Mouse (Mus musculus): ENCODE data around the gene Gp1ba. TPM values are rescaled to one million over a fixed set of nuclear protein-coding genes. Genes with fewer than 3 reads are reported as not detected.

The Gp1ba gene
- polyA plus RNA-seq, 1 experiment from 2014 or later: 1.6 TPM

DNA sequence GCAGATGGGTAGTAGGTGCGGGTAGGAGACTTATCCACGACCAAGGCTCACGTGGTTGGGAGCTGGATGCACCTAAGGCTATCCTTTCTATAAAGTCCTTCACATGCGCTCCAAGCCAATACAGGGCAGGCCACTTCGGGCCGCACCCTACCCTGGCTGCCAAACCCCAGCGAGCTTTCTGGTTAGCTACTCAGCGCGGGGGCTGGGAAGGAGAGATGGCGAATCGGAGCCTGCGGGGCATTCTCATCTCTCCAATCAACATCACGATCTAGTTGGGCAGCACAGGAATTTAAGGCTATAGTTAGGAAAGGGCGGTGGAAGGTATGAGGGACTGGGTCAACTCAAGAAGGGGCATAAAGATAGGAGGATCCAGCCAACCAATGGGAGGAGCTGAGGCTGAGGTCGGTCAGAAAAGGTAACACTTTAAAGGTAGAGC is 29.4 kb downstream of the Gp1ba start:
- Histone ChIP-seq H3K4me1 (ENCODE audit: control insufficient read depth, insufficient read depth, low read length) (peaks cover 8% of the 10 kb centered on the region; the same call in 1 of the 2 replicates), H3K27ac (ENCODE audit: low read depth, low read length) (peak overlapping the region; percentile 93), H3K4me2 (ENCODE audit: low read depth) (peak overlapping the region; percentile 79), H3K4me3 (ENCODE audit: low read depth, low read length) (peak overlapping the region; percentile 60), H3K27me3 (ENCODE audit: control insufficient read depth, insufficient read depth, low read length) (no peaks in the 10 kb centered on the region), H3K9ac (ENCODE audit: low read length) (peak overlapping the region; percentile 49), H3K9me3 (ENCODE audit: control insufficient read depth, low read length) (no peaks in the 10 kb centered on the region), H3K36me3 (ENCODE audit: control insufficient read depth, insufficient read depth, low read length) (peaks cover 8% of the 10 kb centered on the region; the same call in 1 of the 2 replicates)
- DNase-seq (ENCODE audit: low spot score) (no peak), ATAC-seq (ENCODE audit: insufficient read depth, low FRiP score, low TSS enrichment) (peak; percentile 40)
- under 1% methylated on average over 15 of the region's 15 CpGs for WGBS

DNA sequence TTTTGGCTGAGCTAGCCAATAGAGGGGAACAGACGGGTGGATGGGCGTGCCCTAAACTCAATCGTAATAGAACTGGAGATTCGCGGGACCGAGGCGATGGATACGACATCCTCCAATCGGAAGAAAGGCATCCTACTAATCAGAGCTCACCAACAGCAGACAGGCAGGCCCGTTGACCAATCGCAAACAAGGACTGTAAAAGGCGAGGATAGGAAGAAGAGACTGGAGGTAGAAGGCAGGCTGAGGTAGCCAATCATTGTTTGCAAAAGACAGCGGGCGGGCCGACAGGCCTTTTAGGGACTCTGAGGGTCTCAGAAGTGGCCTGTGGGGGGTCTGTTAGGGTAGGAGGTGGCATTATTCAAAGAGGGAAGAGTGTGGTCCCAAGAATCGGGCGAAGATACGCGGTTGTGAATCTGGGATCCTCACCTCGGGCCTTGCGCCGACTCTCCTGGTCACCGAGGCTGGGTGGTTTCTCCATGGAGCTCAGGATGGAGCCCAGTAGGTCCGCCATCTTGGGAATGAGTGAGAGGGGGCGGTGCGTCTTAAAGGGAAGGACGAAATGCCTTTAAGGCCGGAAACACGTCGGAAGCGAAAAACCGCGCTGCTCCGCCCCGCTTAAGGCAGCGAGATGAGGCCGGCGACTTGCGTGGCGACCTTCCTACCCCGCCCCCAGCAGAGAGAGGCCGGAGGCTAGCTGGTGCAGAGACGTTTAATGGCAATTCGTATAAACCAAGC is 30.0 kb downstream of the Gp1ba start, which contains the start of gene Spag7:
Gene Spag7 (minus strand): TSS at position 646 of the 735 bp plus-strand sequence.
- H3K4me2 ChIP-seq (ENCODE audit: low read depth): peak within 1 kb of the TSS; percentile 98

DNA sequence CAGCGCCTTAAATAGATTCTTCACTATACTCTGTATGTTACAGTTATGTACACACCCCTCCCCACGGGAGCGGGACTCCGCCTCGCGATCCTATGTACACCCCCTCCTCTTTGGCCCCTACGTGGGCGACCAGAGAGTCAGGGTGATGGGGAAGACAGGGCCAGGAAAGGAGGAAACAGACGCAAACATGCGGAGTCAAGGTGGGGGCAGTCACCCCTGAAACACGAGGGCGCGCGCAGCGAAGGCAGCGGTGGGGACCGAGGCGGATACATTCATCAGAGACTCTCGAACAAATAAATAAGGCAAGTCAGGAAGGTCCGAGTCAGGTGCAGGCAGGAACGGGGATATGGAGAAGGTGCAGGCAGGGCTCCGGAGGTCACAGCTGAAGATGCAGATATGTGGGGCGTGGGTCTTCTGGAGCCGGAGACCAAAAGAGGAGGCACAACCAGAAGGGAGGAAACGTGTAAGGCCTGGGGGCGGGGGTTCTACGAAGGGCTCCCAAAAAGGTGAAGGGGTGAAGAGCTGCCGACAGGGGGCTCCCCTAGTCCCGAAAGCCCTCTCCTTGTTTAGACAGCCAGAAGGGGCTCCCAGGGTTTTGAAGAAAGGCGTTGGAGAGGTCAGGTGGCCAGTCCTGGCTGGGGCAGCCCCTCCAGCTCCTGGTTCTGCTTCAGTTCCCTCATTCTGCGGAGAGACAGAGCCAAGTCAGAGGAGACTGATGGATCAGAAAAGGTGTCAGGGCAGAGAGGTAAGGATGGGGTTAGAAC is 30.8 kb downstream of the Gp1ba start:
- H3K36me3 ChIP-seq (ENCODE audit: control insufficient read depth, insufficient read depth, low read length): peaks cover 4% of the 10 kb centered on the region; the same call in 1 of the 2 replicates
- WGBS: under 1% methylated on average over 30 of the region's 31 CpGs
- no peaks in the 10 kb centered on the region for H3K9me3 ChIP-seq (ENCODE audit: control insufficient read depth, low read length)
- peak; percentile 80 for DNase-seq (ENCODE audit: low spot score)
- H3K4me2 ChIP-seq (ENCODE audit: low read depth): peak overlapping the region; percentile 98
- no peak; the same call in none of the 2 replicates for ATAC-seq (ENCODE audit: insufficient read depth, low FRiP score, low TSS enrichment)
- peak overlapping the region; percentile 93 for H3K27ac ChIP-seq (ENCODE audit: low read depth, low read length)
- H3K9ac ChIP-seq (ENCODE audit: low read length): peak overlapping the region; percentile 74
- peak overlapping the region; percentile 60 for H3K4me3 ChIP-seq (ENCODE audit: low read depth, low read length)
- H3K4me1 ChIP-seq (ENCODE audit: control insufficient read depth, insufficient read depth, low read length): peaks cover 8% of the 10 kb centered on the region; the same call in 1 of the 2 replicates
- no peaks in the 10 kb centered on the region for H3K27me3 ChIP-seq (ENCODE audit: control insufficient read depth, insufficient read depth, low read length)

More for the DNA sequence above, 30.0 kb downstream of the Gp1ba start, which contains the start of gene Spag7:
- peaks cover 8% of the 10 kb centered on the region; the same call in 1 of the 2 replicates for H3K4me1 ChIP-seq (ENCODE audit: control insufficient read depth, insufficient read depth, low read length)
- peaks cover 8% of the 10 kb centered on the region; the same call in 1 of the 2 replicates for H3K36me3 ChIP-seq (ENCODE audit: control insufficient read depth, insufficient read depth, low read length)
- WGBS: under 1% methylated on average over 44 of the region's 44 CpGs
- peak; percentile 97 for DNase-seq (ENCODE audit: low spot score)
- peak; percentile 95 for ATAC-seq (ENCODE audit: insufficient read depth, low FRiP score, low TSS enrichment)
- peak within 1 kb of the TSS; percentile 74 for H3K9ac ChIP-seq (ENCODE audit: low read length)
- H3K9me3 ChIP-seq (ENCODE audit: control insufficient read depth, low read length): no peaks in the 10 kb centered on the region
- H3K27me3 ChIP-seq (ENCODE audit: control insufficient read depth, insufficient read depth, low read length): no peaks in the 10 kb centered on the region
- H3K27ac ChIP-seq (ENCODE audit: low read depth, low read length): peak within 1 kb of the TSS; percentile 93
- peak within 1 kb of the TSS; percentile 60 for H3K4me3 ChIP-seq (ENCODE audit: low read depth, low read length)

DNA sequence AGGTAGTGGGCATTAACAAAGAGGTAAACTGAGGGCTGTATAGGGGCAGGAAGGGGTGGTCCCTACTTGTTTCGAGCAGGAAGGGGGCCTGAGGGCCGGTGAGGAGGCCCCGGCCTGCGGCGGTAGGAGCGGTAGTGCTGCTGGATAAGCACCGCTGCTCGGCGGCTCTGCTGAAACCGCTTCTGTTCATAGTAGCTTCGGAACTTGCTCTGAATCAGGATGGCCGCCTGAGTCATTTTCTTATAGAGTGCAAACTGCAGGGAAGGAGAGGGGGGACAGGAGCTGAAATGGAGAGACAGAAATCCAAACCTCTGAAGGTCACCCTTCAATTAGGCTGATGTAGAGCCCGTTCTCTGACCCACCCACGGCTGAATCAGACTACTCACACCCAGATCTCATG is 31.6 kb downstream of the Gp1ba start:
- Histone ChIP-seq H3K27ac (ENCODE audit: low read depth, low read length) (peak overlapping the region; percentile 93), H3K4me1 (ENCODE audit: control insufficient read depth, insufficient read depth, low read length) (peaks cover 8% of the 10 kb centered on the region; the same call in 1 of the 2 replicates), H3K4me2 (ENCODE audit: low read depth) (peak overlapping the region; percentile 98), H3K4me3 (ENCODE audit: low read depth, low read length) (peak overlapping the region; percentile 60), H3K36me3 (ENCODE audit: control insufficient read depth, insufficient read depth, low read length) (no peaks in the 10 kb centered on the region), H3K27me3 (ENCODE audit: control insufficient read depth, insufficient read depth, low read length) (no peaks in the 10 kb centered on the region), H3K9ac (ENCODE audit: low read length) (peak overlapping the region; percentile 74; the same call in 1 of the 2 replicates), H3K9me3 (ENCODE audit: control insufficient read depth, low read length) (no peaks in the 10 kb centered on the region)
- WGBS: 56% methylated on average over 14 of the region's 14 CpGs
- DNase-seq (ENCODE audit: low spot score) (peak; percentile 25), ATAC-seq (ENCODE audit: insufficient read depth, low FRiP score, low TSS enrichment) (no peak)

DNA sequence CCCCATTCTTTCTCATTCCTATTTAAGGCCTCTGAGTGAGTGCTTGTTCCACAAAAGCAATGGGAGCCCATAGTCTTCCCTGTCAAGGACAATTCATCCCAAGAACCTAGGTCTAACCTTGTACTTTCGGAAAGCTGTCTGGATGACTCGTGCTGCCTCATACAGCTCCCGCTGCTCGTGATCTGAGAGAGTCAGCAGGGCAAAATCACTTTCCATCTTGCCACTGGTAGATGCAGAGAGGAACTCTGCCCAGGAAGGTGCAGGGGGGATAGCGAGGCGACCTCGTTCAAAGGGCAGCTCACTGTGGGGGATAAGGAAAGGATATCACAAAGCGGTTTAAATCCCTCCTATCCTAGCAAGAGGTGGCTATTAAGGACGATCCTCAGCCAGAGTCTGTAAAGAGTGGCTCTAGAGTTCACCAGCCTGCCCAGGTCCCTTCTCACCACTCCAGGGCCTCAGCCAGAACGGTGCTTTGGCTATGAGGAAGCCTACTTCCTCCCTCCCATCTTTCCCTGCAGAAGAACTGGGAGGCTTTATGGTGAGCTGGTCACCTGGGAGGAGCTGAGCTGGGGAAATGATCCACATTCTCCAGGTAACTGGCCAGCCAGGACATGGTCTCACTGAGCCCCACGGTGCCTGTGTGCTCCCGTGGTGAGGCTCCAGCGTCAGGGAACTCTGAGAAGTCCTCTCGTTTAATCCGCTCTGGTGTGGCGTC is 32.6 kb downstream of the Gp1ba start:
- DNase-seq (ENCODE audit: low spot score): no peak
- no peak overlapping the region for H3K4me2 ChIP-seq (ENCODE audit: low read depth)
- no peak overlapping the region for H3K27ac ChIP-seq (ENCODE audit: low read depth, low read length)
- no peak overlapping the region for H3K9ac ChIP-seq (ENCODE audit: low read length)
- peaks cover 8% of the 10 kb centered on the region; the same call in 1 of the 2 replicates for H3K4me1 ChIP-seq (ENCODE audit: control insufficient read depth, insufficient read depth, low read length)
- 86% methylated on average over 16 of the region's 16 CpGs for WGBS
- H3K4me3 ChIP-seq (ENCODE audit: low read depth, low read length): no peak overlapping the region
- H3K36me3 ChIP-seq (ENCODE audit: control insufficient read depth, insufficient read depth, low read length): no peaks in the 10 kb centered on the region
- no peaks in the 10 kb centered on the region for H3K9me3 ChIP-seq (ENCODE audit: control insufficient read depth, low read length)
- H3K27me3 ChIP-seq (ENCODE audit: control insufficient read depth, insufficient read depth, low read length): no peaks in the 10 kb centered on the region
- no peak for ATAC-seq (ENCODE audit: insufficient read depth, low FRiP score, low TSS enrichment)

DNA sequence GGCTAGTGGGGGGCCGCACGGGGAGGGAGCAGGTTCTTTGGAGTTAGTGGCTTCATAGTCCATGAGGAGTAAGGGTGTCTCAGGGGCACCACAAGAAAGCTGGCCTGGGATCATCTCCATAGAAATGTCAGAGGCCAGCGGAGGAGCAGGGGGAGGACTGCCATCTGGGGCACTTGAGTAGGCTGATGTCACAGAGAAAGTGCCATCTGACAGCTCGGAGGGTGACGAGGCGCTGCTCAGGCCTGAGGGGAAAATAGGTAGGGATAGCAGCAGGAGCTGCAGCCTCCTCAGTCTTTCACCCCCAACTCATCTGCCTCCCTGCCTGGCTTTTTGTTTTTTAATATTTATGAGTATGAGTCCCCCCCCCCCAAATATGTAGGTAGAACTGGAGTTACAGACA is 35.1 kb downstream of the Gp1ba start:
- no peaks in the 10 kb centered on the region for H3K9me3 ChIP-seq (ENCODE audit: control insufficient read depth, low read length)
- H3K27me3 ChIP-seq (ENCODE audit: control insufficient read depth, insufficient read depth, low read length): no peaks in the 10 kb centered on the region
- WGBS: 65% methylated on average over 6 of the region's 6 CpGs
- no peak overlapping the region for H3K4me2 ChIP-seq (ENCODE audit: low read depth)
- no peak overlapping the region for H3K27ac ChIP-seq (ENCODE audit: low read depth, low read length)
- DNase-seq (ENCODE audit: low spot score): no peak
- H3K4me1 ChIP-seq (ENCODE audit: control insufficient read depth, insufficient read depth, low read length): peaks cover 5% of the 10 kb centered on the region; the same call in 1 of the 2 replicates
- no peak overlapping the region for H3K9ac ChIP-seq (ENCODE audit: low read length)
- no peak for ATAC-seq (ENCODE audit: insufficient read depth, low FRiP score, low TSS enrichment)
- H3K4me3 ChIP-seq (ENCODE audit: low read depth, low read length): no peak overlapping the region; the same call in 1 of the 2 replicates
- H3K36me3 ChIP-seq (ENCODE audit: control insufficient read depth, insufficient read depth, low read length): no peaks in the 10 kb centered on the region

DNA sequence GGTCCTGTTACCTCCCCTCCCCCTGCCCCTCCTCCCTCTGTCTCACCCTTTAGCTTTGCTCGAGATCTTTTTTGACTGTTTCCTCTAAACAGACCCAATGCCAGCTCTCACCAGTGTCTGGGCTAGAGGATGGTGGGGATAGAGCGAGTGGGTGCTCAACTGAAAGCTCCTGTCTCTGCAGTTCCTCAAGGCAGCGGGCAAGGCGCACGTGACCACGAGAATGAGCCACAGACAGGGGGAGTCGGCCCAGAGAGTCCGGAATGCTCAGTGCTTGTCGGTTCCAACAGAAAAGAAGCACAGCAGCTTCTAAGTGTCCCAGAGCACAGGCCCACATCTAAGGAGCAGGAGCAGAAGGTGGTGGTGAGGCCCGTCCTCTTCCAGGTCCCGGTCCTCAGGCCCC is 35.6 kb downstream of the Gp1ba start:
- H3K4me2 ChIP-seq (ENCODE audit: low read depth): no peak overlapping the region
- peak overlapping the region; percentile 6; the same call in 1 of the 2 replicates for H3K4me3 ChIP-seq (ENCODE audit: low read depth, low read length)
- H3K4me1 ChIP-seq (ENCODE audit: control insufficient read depth, insufficient read depth, low read length): peaks cover 5% of the 10 kb centered on the region; the same call in 1 of the 2 replicates
- no peaks in the 10 kb centered on the region for H3K27me3 ChIP-seq (ENCODE audit: control insufficient read depth, insufficient read depth, low read length)
- no peaks in the 10 kb centered on the region for H3K36me3 ChIP-seq (ENCODE audit: control insufficient read depth, insufficient read depth, low read length)
- no peaks in the 10 kb centered on the region for H3K9me3 ChIP-seq (ENCODE audit: control insufficient read depth, low read length)
- H3K27ac ChIP-seq (ENCODE audit: low read depth, low read length): no peak overlapping the region
- ATAC-seq (ENCODE audit: insufficient read depth, low FRiP score, low TSS enrichment): no peak
- no peak for DNase-seq (ENCODE audit: low spot score)
- 77% methylated on average over 11 of the region's 11 CpGs for WGBS
- no peak overlapping the region for H3K9ac ChIP-seq (ENCODE audit: low read length)

DNA sequence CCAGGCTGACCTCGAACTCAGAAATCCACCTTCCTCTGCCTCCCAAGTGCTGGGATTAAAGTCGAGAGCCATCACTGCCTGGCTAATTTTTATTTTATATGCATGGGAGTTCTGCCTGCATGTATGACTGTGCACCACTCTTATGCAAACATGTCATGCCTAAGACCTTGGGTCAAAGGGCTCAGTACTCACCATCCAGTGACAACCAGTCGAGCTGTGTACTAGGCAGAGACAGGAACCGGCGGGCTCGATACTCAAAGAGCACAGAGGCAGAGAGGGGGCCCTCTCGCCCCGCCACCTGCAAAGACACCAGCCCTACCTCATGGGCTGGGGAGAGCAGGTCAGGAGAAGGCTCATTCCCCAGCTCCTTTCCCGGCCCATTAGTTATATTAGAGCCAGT is 39.2 kb downstream of the Gp1ba start:
- no peak for DNase-seq (ENCODE audit: low spot score)
- H3K27me3 ChIP-seq (ENCODE audit: control insufficient read depth, insufficient read depth, low read length): no peaks in the 10 kb centered on the region
- H3K4me2 ChIP-seq (ENCODE audit: low read depth): no peak overlapping the region
- 80% methylated on average over 9 of the region's 9 CpGs for WGBS
- H3K36me3 ChIP-seq (ENCODE audit: control insufficient read depth, insufficient read depth, low read length): no peaks in the 10 kb centered on the region; the same call in 1 of the 2 replicates
- H3K4me1 ChIP-seq (ENCODE audit: control insufficient read depth, insufficient read depth, low read length): peaks cover 3% of the 10 kb centered on the region; the same call in 1 of the 2 replicates
- no peak overlapping the region for H3K4me3 ChIP-seq (ENCODE audit: low read depth, low read length)
- no peak overlapping the region for H3K9ac ChIP-seq (ENCODE audit: low read length)
- no peak for ATAC-seq (ENCODE audit: insufficient read depth, low FRiP score, low TSS enrichment)
- no peaks in the 10 kb centered on the region for H3K9me3 ChIP-seq (ENCODE audit: control insufficient read depth, low read length)
- H3K27ac ChIP-seq (ENCODE audit: low read depth, low read length): no peak overlapping the region

Data from neural tube, embryonic 11.5 days (tissue).